Mouse (Mus musculus) cerebellum, adult 2 months (tissue): ENCODE measurements around the gene Negr1. TPM values are rescaled to one million over a fixed set of nuclear protein-coding genes. Genes with fewer than 3 reads are reported as not detected.

Experiments used
- DNase-seq, 2 experiments: peaks; one replicate each; pipeline ENCODE4 v3.0.0; 2021
- H3K27ac ChIP-seq: fragments of 200-500 bp; 2 replicates; pipeline ENCODE4 v1.5.1; 2012; ENCODE audit warnings: low read length, control low read depth, inconsistent platforms; ENCODE audit not compliant: insufficient read depth
- H3K27me3 ChIP-seq: fragments of 200-500 bp; 2 replicates; pipeline ENCODE4 v1.6.1; 2012; ENCODE audit warnings: inconsistent platforms, mild to moderate bottlenecking, low read length, moderate library complexity; ENCODE audit not compliant: control insufficient read depth, insufficient read depth
- H3K4me1 ChIP-seq: fragments of 200-500 bp; 2 replicates; pipeline ENCODE4 v1.6.1; 2011; ENCODE audit warnings: low read length; ENCODE audit not compliant: control insufficient read depth, insufficient read depth
- H3K4me3 ChIP-seq: fragments of 200-500 bp; replicated peaks from 2 replicates; pipeline ENCODE3; 2011; ENCODE audit warnings: mild to moderate bottlenecking, low read depth, low read length, control low read depth; ENCODE audit not compliant: insufficient read depth
- CTCF ChIP-seq: fragments of 200-500 bp; IDR thresholded peaks from 2 replicates; pipeline ENCODE4 v1.5.1; 2011; ENCODE audit warnings: low read depth, mild to moderate bottlenecking, control low read depth, low read length, moderate library complexity, borderline replicate concordance; ENCODE audit not compliant: insufficient read depth
- POLR2A ChIP-seq: fragments of 200-500 bp; IDR thresholded peaks from 2 replicates; pipeline ENCODE4 v1.6.1; 2011; ENCODE audit warnings: low read length, control low read depth, borderline replicate concordance; ENCODE audit not compliant: insufficient read depth
- WGBS: fragments of 180-500 bp; shearing (Covaris S2); methylation state at CpG from one replicate; pipeline ENCODE4 v1.1.7; 2018; 5-methylcytosine and 5-hydroxymethylcytosine counted together
- polyA plus RNA-seq: library from polyadenylated mRNA; depleted of rRNA; stranded (reverse); fragments of >200 nt; gene quantifications from 2 replicates; pipeline ENCODE4 v1.2.3, GENCODE M21; 2012

Negr1 gene
- polyA plus RNA-seq, 1 experiment: 83.3 TPM

- Histone ChIP-seq H3K4me3 (no peak overlapping the region), H3K27me3 (no peaks in the 10 kb centered on the region), H3K4me1 (peaks cover 13% of the 10 kb centered on the region), H3K27ac (peak overlapping the region; percentile 89)
- peak; percentile 67 to 87 for DNase-seq
- 39% methylated on average over 5 of the region's 5 CpGs for WGBS
- TF ChIP-seq POLR2A (peak; percentile 19; the same call in 1 of the 2 replicates), CTCF (no peak)
These were observed 553.6 kb downstream of the Negr1 start for GRCm38 (mm10) chr3:157115105-157115760.

- Histone ChIP-seq H3K4me1 (peaks cover 13% of the 10 kb centered on the region), H3K27me3 (no peaks in the 10 kb centered on the region), H3K4me3 (no peak overlapping the region), H3K27ac (no peak overlapping the region)
- no peak for DNase-seq
- no peak for TF ChIP-seq POLR2A
- no peak for TF ChIP-seq CTCF
- WGBS: 97% methylated on average over 1 of the region's 1 CpGs
These were observed 554.4 kb downstream of the Negr1 start for GRCm38 (mm10) chr3:157116024-157116423.

- Histone ChIP-seq H3K27ac (no peak overlapping the region), H3K4me1 (peaks cover 9% of the 10 kb centered on the region), H3K4me3 (no peak overlapping the region), H3K27me3 (no peaks in the 10 kb centered on the region)
- TF ChIP-seq CTCF: no peak
- no peak for TF ChIP-seq POLR2A
- DNase-seq: no peak
- WGBS: 63% methylated on average over 2 of the region's 2 CpGs
These were observed 558.3 kb downstream of the Negr1 start for GRCm38 (mm10) chr3:157119916-157120315.

GRCm38 (mm10) chr3:157146124-157146855 lies 584.7 kb downstream of the Negr1 start:
- Histone ChIP-seq H3K27me3 (no peaks in the 10 kb centered on the region), H3K4me3 (no peak overlapping the region), H3K4me1 (no peaks in the 10 kb centered on the region; the same call in 1 of the 2 replicates), H3K27ac (no peak overlapping the region)
- WGBS: 94% methylated on average over 14 of the region's 14 CpGs
- TF ChIP-seq CTCF (no peak), POLR2A (no peak)
- no peak for DNase-seq

GRCm38 (mm10) chr3:157154902-157155301 lies 593.3 kb downstream of the Negr1 start:
- Histone ChIP-seq H3K4me3 (no peak overlapping the region), H3K27ac (no peak overlapping the region), H3K27me3 (no peaks in the 10 kb centered on the region), H3K4me1 (no peaks in the 10 kb centered on the region; the same call in 1 of the 2 replicates)
- TF ChIP-seq POLR2A (no peak), CTCF (no peak)
- no peak for DNase-seq
- 79% methylated on average over 3 of the region's 3 CpGs for WGBS

GRCm38 (mm10) chr3:157155513-157155912 lies 593.9 kb downstream of the Negr1 start:
- Histone ChIP-seq H3K4me1 (no peaks in the 10 kb centered on the region; the same call in 1 of the 2 replicates), H3K4me3 (no peak overlapping the region), H3K27ac (no peak overlapping the region), H3K27me3 (no peaks in the 10 kb centered on the region)
- DNase-seq: no peak
- TF ChIP-seq POLR2A (no peak), CTCF (no peak)

GRCm38 (mm10) chr3:157164840-157165595 lies 603.4 kb downstream of the Negr1 start:
- Histone ChIP-seq H3K27ac (no peak overlapping the region), H3K4me3 (no peak overlapping the region), H3K27me3 (0 out of 2 replicates have a peak, but pooled peaks cover 1% of the 10 kb centered on the region), H3K4me1 (no peaks in the 10 kb centered on the region; the same call in 1 of the 2 replicates)
- DNase-seq: no peak
- 96% methylated on average over 3 of the region's 3 CpGs for WGBS
- TF ChIP-seq POLR2A (no peak), CTCF (no peak)

GRCm38 (mm10) chr3:157181975-157182374 lies 620.4 kb downstream of the Negr1 start:
- H3K4me3 ChIP-seq: no peak overlapping the region
- H3K27ac ChIP-seq: no peak overlapping the region
- no peaks in the 10 kb centered on the region; the same call in 1 of the 2 replicates for H3K4me1 ChIP-seq
- TF ChIP-seq POLR2A: no peak
- no peak for TF ChIP-seq CTCF
- no peak for DNase-seq
- no peaks in the 10 kb centered on the region for H3K27me3 ChIP-seq
- 92% methylated on average over 2 of the region's 2 CpGs for WGBS
